Mouse (Mus musculus) CH12.LX (cell line): ENCODE results near the gene Gm10272. TPM values are rescaled to one million over a fixed set of nuclear protein-coding genes. Genes with fewer than 3 reads are reported as not detected.

ENCODE experiments used
- DNase-seq: peaks from one replicate; pipeline ENCODE4 v3.0.0-alpha.2; 2013; ENCODE audit errors: extremely low read depth
- H3K27ac ChIP-seq: 2 replicates; pipeline ENCODE4 v1.5.1; 2012; ENCODE audit warnings: low read depth, mild to moderate bottlenecking, control low read depth, moderate library complexity; ENCODE audit not compliant: insufficient read depth
- H3K27me3 ChIP-seq: replicated peaks from 2 replicates; pipeline ENCODE3; 2012; ENCODE audit warnings: inconsistent platforms
- H3K36me3 ChIP-seq, 2 experiments: replicated peaks in 1 of 2; 2 replicates each; pipeline versions ENCODE3 to v1.6.1; 2012; ENCODE audit warnings: inconsistent platforms in 1 of 2, low read length in 1 of 2, mild to moderate bottlenecking in 1 of 2, mixed read lengths in 1 of 2, moderate library complexity in 1 of 2; ENCODE audit not compliant: control insufficient read depth in 1 of 2, insufficient read depth in 1 of 2
- H3K4me1 ChIP-seq, 2 experiments: 2 replicates each; pipeline ENCODE4 v1.6.1; 2012; ENCODE audit warnings: inconsistent platforms in 1 of 2, moderate library complexity in 1 of 2; ENCODE audit not compliant: insufficient read depth in 2 of 2, control insufficient read depth in 1 of 2
- H3K4me2 ChIP-seq: 2 replicates; pipeline ENCODE4 v1.6.1; 2012; ENCODE audit warnings: low read depth, mild to moderate bottlenecking, control low read depth; ENCODE audit not compliant: poor library complexity, insufficient read depth, severe bottlenecking
- H3K4me3 ChIP-seq, 3 experiments: fragments of 150-350 bp in 1 of 3; sonication (generic) in 1 of 3; replicated peaks in 1 of 3; 2 replicates each; pipeline versions ENCODE3 to v1.5.1; 2011 to 2012; ENCODE audit warnings: low read depth in 2 of 3, low read length in 2 of 3, mild to moderate bottlenecking in 2 of 3, moderate library complexity in 2 of 3, control low read depth in 1 of 3, improper control_type of control experiment in 1 of 3, inconsistent platforms in 1 of 3, mixed read lengths in 1 of 3; ENCODE audit not compliant: poor library complexity in 1 of 3
- H3K79me2 ChIP-seq: replicated peaks from 2 replicates; pipeline ENCODE4 v1.6.1; 2012; ENCODE audit warnings: mild to moderate bottlenecking, moderate library complexity; ENCODE audit not compliant: control insufficient read depth, poor library complexity, insufficient read depth, severe bottlenecking; ENCODE audit errors: extremely low read depth
- H3K9ac ChIP-seq: 2 replicates; pipeline ENCODE4 v1.6.1; 2012; ENCODE audit warnings: low read depth, mild to moderate bottlenecking, control low read depth, moderate library complexity; ENCODE audit not compliant: insufficient read depth
- H3K9me3 ChIP-seq: replicated peaks from 2 replicates; pipeline ENCODE3; 2012; ENCODE audit warnings: low read length, inconsistent platforms, mixed read lengths
- BHLHE40 ChIP-seq: IDR thresholded peaks from 2 replicates; pipeline ENCODE4 v1.6.1; 2011; ENCODE audit warnings: mild to moderate bottlenecking, low read depth, low read length, improper control_type of control experiment
- CHD2 ChIP-seq: IDR thresholded peaks from 2 replicates; pipeline ENCODE4 v1.6.1; 2011; ENCODE audit warnings: low read length, improper control_type of control experiment
- E2F4 ChIP-seq: IDR thresholded peaks from 2 replicates; pipeline ENCODE4 v1.6.1; 2011; ENCODE audit warnings: low read depth, low read length, improper control_type of control experiment; ENCODE audit not compliant: insufficient replicate concordance
- EP300 ChIP-seq: IDR thresholded peaks from 2 replicates; pipeline ENCODE4 v1.6.1; 2011; ENCODE audit warnings: low read length, improper control_type of control experiment
- ETS1 ChIP-seq: conservative IDR thresholded peaks from 2 replicates; pipeline ENCODE4 v1.6.1; 2012; ENCODE audit warnings: low read depth, mild to moderate bottlenecking, inconsistent platforms, low read length, improper control_type of control experiment, moderate library complexity
- HCFC1 ChIP-seq: IDR thresholded peaks from 2 replicates; pipeline ENCODE4 v1.6.1; 2012; ENCODE audit warnings: low read depth, mild to moderate bottlenecking, inconsistent platforms, low read length, improper control_type of control experiment
- IRF4 ChIP-seq: IDR thresholded peaks from 2 replicates; pipeline ENCODE4 v1.6.1; 2014; ENCODE audit warnings: low read depth, mild to moderate bottlenecking, inconsistent platforms, low read length, improper control_type of control experiment
- JUN ChIP-seq: IDR thresholded peaks from 2 replicates; pipeline ENCODE4 v1.6.1; 2011; ENCODE audit warnings: low read depth, mild to moderate bottlenecking, low read length, improper control_type of control experiment, moderate library complexity; ENCODE audit not compliant: insufficient read depth
- JUND ChIP-seq: conservative IDR thresholded peaks from 2 replicates; pipeline ENCODE4 v1.6.1; 2011; ENCODE audit warnings: low read depth, low read length, improper control_type of control experiment
- KAT2A ChIP-seq: IDR thresholded peaks from 2 replicates; pipeline ENCODE4 v1.6.1; 2012; ENCODE audit warnings: low read length, improper control_type of control experiment, inconsistent platforms; ENCODE audit not compliant: insufficient replicate concordance
- MAFK ChIP-seq: IDR thresholded peaks from 2 replicates; pipeline ENCODE4 v1.6.1; 2011; ENCODE audit warnings: low read length, improper control_type of control experiment; ENCODE audit not compliant: insufficient replicate concordance
- MAX ChIP-seq: IDR thresholded peaks from 2 replicates; pipeline ENCODE4 v1.6.1; 2011; ENCODE audit warnings: low read length, improper control_type of control experiment
- MAZ ChIP-seq: IDR thresholded peaks from 2 replicates; pipeline ENCODE4 v1.6.1; 2012; ENCODE audit warnings: low read depth, mild to moderate bottlenecking, inconsistent platforms, low read length, improper control_type of control experiment, moderate library complexity
- MEF2A ChIP-seq: IDR thresholded peaks from 2 replicates; pipeline ENCODE4 v1.6.1; 2014; ENCODE audit warnings: low read depth, mild to moderate bottlenecking, inconsistent platforms, low read length, improper control_type of control experiment, borderline replicate concordance
- MYC ChIP-seq: IDR thresholded peaks from 2 replicates; pipeline ENCODE4 v1.6.1; 2011; ENCODE audit warnings: low read depth, mild to moderate bottlenecking, improper control_type of control experiment, low read length
- NELFE ChIP-seq: IDR thresholded peaks from 2 replicates; pipeline ENCODE4 v1.6.1; 2011; ENCODE audit warnings: low read depth, low read length, improper control_type of control experiment
- NRF1 ChIP-seq: IDR thresholded peaks from 2 replicates; pipeline ENCODE4 v1.6.1; 2014; ENCODE audit warnings: low read depth, mild to moderate bottlenecking, inconsistent platforms, low read length, improper control_type of control experiment, moderate library complexity
- POLR2AphosphoS2 ChIP-seq: IDR thresholded peaks from 2 replicates; pipeline ENCODE4 v1.6.1; 2011; ENCODE audit warnings: low read depth, low read length, improper control_type of control experiment
- SIN3A ChIP-seq: IDR thresholded peaks from 2 replicates; pipeline ENCODE4 v1.6.1; 2012; ENCODE audit warnings: low read length, improper control_type of control experiment, inconsistent platforms
- SMC3 ChIP-seq: IDR thresholded peaks from 2 replicates; pipeline ENCODE4 v1.6.1; 2011; ENCODE audit warnings: low read depth, low read length, improper control_type of control experiment
- TCF12 ChIP-seq: IDR thresholded peaks from 2 replicates; pipeline ENCODE4 v1.6.1; 2014; ENCODE audit warnings: low read depth, mild to moderate bottlenecking, inconsistent platforms, low read length, improper control_type of control experiment
- USF2 ChIP-seq: conservative IDR thresholded peaks from 2 replicates; pipeline ENCODE4 v1.6.1; 2011; ENCODE audit warnings: low read depth, low read length, improper control_type of control experiment
- ZC3H11A ChIP-seq: IDR thresholded peaks from 2 replicates; pipeline ENCODE4 v1.6.1; 2012; ENCODE audit warnings: low read depth, mild to moderate bottlenecking, inconsistent platforms, low read length, improper control_type of control experiment
- ZMIZ1 ChIP-seq: IDR thresholded peaks from 2 replicates; pipeline ENCODE4 v1.6.1; 2012; ENCODE audit warnings: low read depth, mild to moderate bottlenecking, inconsistent platforms, low read length, improper control_type of control experiment
- dilution Hi-C: fragments of 300-500 bp; cut with MboI; formaldehyde crosslinking; loops from 2 replicates; pipeline ENCODE4 v1.14.3; 2020; ENCODE audit warnings: low sequenced_read_pairs; ENCODE audit not compliant: extremely low pct_unique_long_range_greater_than_20kb, extremely low pct_ligation_motif_present
- in situ Hi-C: fragments of 300-500 bp; cut with MboI; formaldehyde crosslinking; loops from 3 replicates; pipeline ENCODE4 v1.14.3; 2019; ENCODE audit warnings: low sequenced_read_pairs, low pct_ligation_motif_present, low pct_unique_long_range_greater_than_20kb, mixed read lengths
- polyA plus RNA-seq: library from polyadenylated mRNA; unstranded; fragments of >175 nt; gene quantifications from 2 replicates; pipeline ENCODE4 v1.2.1, GENCODE M21; 2012; ENCODE audit warnings: low read depth; ENCODE audit not compliant: insufficient read length
- total RNA-seq, 2 experiments: library from RNA; depleted of rRNA; stranded (reverse); fragments of 300-350 nt in 1 of 2; fragments of >200 nt in 1 of 2; gene quantifications; 2 replicates each; pipeline ENCODE4 v1.2.3; 2012 to 2014

The Gm10272 gene
- total and polyA plus RNA-seq, 3 experiments = not detected

- Histone ChIP-seq H3K79me2 (no peaks in the 10 kb centered on the region), H3K36me3 (no peaks in the 10 kb centered on the region), H3K27ac (no peak overlapping the region), H3K4me3 (no peak overlapping the region), H3K9me3 (peaks cover 3% of the 10 kb centered on the region), H3K4me2 (0 out of 2 replicates have a peak overlapping the region, but pooled peaks have one; percentile 12), H3K4me1 (peaks cover 33 to 85% of the 10 kb centered on the region in 2 experiments), H3K9ac (no peak overlapping the region), H3K27me3 (peaks cover 5% of the 10 kb centered on the region)
- dilution Hi-C loops (no loop called here), in situ Hi-C loops (no loop called here)
- TF ChIP-seq POLR2AphosphoS2 (no peak), TCF12 (peak; percentile 96), NRF1 (no peak), SIN3A (0 out of 2 replicates have a peak, but pooled peaks have one; percentile 40), ZMIZ1 (no peak), MEF2A (peak; percentile 61; the same call in 1 of the 2 replicates), CHD2 (no peak), IRF4 (0 out of 2 replicates have a peak, but pooled peaks have one; percentile 30), ETS1 (peak; percentile 63), ZC3H11A (no peak)
- DNase-seq = peak; percentile 71
Measured at GRCm38 (mm10) chr10:77670710-77671109, 35.7 kb upstream of the Gm10272 start.

DNA sequence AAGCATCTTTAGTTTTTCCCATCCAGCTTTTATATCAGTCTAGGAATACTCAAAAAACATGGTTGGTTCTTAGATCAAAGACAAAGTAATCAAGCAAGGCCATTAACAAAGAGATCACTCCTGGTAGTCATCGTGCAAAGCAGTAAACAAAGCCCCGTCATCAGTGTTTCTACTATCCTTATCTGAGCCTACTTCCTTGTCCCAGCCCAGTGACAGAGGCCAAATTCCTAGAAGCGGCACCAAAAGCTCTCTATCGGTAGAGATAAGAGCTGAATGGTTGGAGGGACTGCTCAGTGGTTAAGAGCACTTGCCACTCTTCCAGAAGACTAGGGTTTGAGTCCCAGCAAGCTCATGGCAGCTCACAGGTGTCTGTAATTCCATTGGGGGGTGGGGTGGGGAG is 34.9 kb upstream of the Gm10272 start:
- no peak overlapping the region for H3K4me3 ChIP-seq
- in situ Hi-C loops = no loop called here
- no peak overlapping the region for H3K9ac ChIP-seq
- no peaks in the 10 kb centered on the region for H3K36me3 ChIP-seq
- no peak for DNase-seq
- peaks cover 3% of the 10 kb centered on the region for H3K9me3 ChIP-seq
- no peak overlapping the region for H3K27ac ChIP-seq
- H3K4me2 ChIP-seq = no peak overlapping the region
- H3K4me1 ChIP-seq = peaks cover 33 to 83% of the 10 kb centered on the region in 2 experiments
- dilution Hi-C loops = no loop called here
- TF ChIP-seq NELFE = no peak
- TF ChIP-seq HCFC1 = no peak
- TF ChIP-seq NRF1 = no peak
- no peak for TF ChIP-seq ZMIZ1
- no peak for TF ChIP-seq SMC3
- TF ChIP-seq KAT2A = no peak
- H3K79me2 ChIP-seq = no peaks in the 10 kb centered on the region
- H3K27me3 ChIP-seq = peaks cover 13% of the 10 kb centered on the region

DNA sequence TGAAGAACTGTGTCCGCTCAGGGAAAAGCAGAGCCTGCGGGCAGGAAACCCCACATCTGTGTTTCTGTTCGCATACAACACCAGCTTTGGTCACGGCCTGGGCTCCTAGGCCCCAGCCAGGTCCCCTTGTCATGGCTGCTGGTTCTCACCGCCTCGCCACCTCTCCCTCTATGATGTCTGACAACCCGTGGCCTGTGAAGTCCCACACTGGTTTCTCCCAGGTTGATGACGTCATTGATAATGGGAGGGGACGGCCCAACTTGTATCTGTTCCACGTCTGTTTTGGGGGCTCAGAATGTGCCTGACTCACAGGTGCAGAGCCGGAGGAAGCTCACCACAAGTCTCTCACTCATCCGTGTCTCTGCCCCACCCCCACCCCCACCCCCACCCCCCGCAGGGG is 32.7 kb upstream of the Gm10272 start:
- Histone ChIP-seq H3K27ac (peak overlapping the region; percentile 20; the same call in 1 of the 2 replicates), H3K9me3 (peaks cover 3% of the 10 kb centered on the region), H3K4me2 (peak overlapping the region; percentile 54), H3K4me3 (peak overlapping the region in 1 of 3 experiments; percentile 12), H3K27me3 (peaks cover 32% of the 10 kb centered on the region), H3K4me1 (peaks cover 35 to 80% of the 10 kb centered on the region in 2 experiments), H3K79me2 (no peaks in the 10 kb centered on the region), H3K9ac (no peak overlapping the region), H3K36me3 (no peaks in the 10 kb centered on the region)
- in situ Hi-C loops (no loop called here), dilution Hi-C loops (no loop called here)
- no peak for TF ChIP-seq SIN3A
- TF ChIP-seq POLR2AphosphoS2 = no peak
- TF ChIP-seq JUN = peak; percentile 56
- TF ChIP-seq E2F4 = no peak
- TF ChIP-seq MAFK = no peak
- 0 out of 2 replicates have a peak, but pooled peaks have one; percentile 47 for TF ChIP-seq EP300
- TF ChIP-seq CHD2 = peak; percentile 55; the same call in 1 of the 2 replicates
- peak; percentile 74 for TF ChIP-seq JUND
- peak; percentile 85 for TF ChIP-seq IRF4
- peak; percentile 51; the same call in 1 of the 2 replicates for TF ChIP-seq MAX
- peak; percentile 85 for TF ChIP-seq ETS1
- TF ChIP-seq TCF12 = peak; percentile 83
- no peak for TF ChIP-seq USF2
- peak; percentile 70; the same call in 1 of the 2 replicates for TF ChIP-seq MAZ
- peak; percentile 39; the same call in 1 of the 2 replicates for TF ChIP-seq MYC
- no peak for TF ChIP-seq SMC3
- TF ChIP-seq BHLHE40 = peak; percentile 67
- peak; percentile 85 for DNase-seq
